Mouse (Mus musculus) naive thymus-derived CD4-positive, alpha-beta T cell, adult 2 months (primary cell): ENCODE measurements around the gene Dusp10.

ENCODE experiments used
- DNase-seq: peaks from one replicate; pipeline ENCODE4 v3.0.0-alpha.2; 2011; ENCODE audit warnings: low read depth

Dusp10 gene

GRCm38 (mm10) chr1:184013106-184013505 is at the start of gene Dusp10:
Gene Dusp10, plus strand, starts transcription at chr1:184013302.
- peak; percentile 69 for DNase-seq

DNA sequence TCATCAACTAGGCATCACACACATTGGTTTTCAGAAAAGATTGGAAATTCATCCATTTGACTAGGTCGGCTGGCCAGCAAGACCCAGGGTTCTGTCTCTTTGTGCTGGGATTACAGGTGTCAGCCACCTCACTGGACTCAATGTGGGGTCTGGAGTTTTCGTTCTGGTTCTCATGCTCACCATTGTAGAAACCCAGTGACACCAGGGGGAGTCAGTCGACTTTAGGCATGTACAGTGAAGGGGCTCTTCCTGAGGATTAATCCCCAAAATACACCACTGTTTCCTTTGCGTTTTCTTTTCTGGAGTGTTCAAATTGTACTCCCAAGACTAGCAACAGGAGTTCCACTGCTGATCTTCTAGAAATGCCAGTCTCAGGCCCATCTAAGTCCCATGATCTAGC is 47.8 kb upstream of the Dusp10 start:
- no peak for DNase-seq

GRCm38 (mm10) chr1:183969265-183969664 is 43.8 kb upstream of the Dusp10 start:
- DNase-seq, result no peak

GRCm38 (mm10) chr1:183979814-183980243 is 33.3 kb upstream of the Dusp10 start:
- DNase-seq, result peak; percentile 51

DNA sequence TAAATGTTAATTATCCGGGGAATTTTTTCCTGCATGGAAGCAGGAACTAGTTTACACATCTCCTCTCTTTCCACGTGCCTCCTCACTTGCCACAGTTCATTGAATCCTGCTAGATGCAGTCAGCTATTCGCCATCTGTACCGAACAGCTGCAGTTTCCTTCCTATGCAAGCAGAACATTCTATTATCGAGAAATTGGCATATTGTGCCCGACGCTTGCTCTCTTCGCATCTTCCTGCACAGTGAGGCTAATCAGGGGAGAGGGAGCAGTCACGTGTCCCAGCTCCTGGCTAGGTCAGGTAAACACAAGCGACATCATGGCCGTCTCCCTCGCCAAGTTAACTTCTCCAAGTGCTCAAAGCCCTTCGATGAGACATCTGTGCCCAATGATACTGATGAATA is 31.0 kb upstream of the Dusp10 start:
- DNase-seq, result peak; percentile 50

GRCm38 (mm10) chr1:183987711-183988245 is 25.3 kb upstream of the Dusp10 start:
- DNase-seq, result peak; percentile 94

- no peak for DNase-seq
Observed at GRCm38 (mm10) chr1:183991921-183992320, 21.2 kb upstream of the Dusp10 start.

GRCm38 (mm10) chr1:183997207-183997606 is 15.9 kb upstream of the Dusp10 start:
- DNase-seq, result no peak

- DNase-seq, result no peak
Observed at GRCm38 (mm10) chr1:184002470-184002869, 10.6 kb upstream of the Dusp10 start.

- no peak for DNase-seq
Observed at GRCm38 (mm10) chr1:184004311-184004710, 8.8 kb upstream of the Dusp10 start.

DNA sequence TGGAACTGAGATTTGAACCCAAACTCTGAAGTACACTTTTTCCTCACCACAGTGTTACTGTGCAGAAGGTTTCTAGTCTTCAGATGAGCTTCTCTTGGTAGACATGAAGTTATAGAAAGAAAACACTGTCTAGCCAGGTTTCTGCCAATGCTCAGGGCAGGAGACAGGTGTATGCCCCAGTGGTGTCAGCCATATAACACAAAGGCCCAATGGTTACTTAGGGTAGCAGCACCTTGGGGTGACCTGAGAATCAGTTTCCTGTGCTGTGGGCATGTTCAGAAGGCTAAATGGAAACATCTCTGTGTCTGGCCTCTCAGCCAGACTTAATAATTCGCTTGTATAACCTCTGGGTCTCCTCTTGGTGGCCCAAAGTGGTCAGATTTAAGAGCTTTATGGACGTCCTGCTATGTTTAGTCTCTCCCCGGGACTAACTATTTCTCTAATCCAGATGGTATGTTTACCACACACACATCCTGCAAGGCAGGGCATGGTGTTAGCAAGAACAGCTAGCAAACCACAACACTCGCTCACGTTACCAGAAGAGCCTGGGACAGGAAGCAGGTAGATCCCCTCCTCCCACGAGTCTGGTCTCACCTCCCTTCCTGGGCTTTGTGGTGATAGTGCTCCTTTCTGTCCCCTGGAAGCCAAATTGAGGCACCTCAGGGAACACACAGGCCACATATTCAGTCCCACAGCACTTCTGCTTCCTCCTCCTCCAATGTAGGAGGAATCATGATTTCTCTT is 7.6 kb upstream of the Dusp10 start:
- peak; percentile 91 for DNase-seq

DNA sequence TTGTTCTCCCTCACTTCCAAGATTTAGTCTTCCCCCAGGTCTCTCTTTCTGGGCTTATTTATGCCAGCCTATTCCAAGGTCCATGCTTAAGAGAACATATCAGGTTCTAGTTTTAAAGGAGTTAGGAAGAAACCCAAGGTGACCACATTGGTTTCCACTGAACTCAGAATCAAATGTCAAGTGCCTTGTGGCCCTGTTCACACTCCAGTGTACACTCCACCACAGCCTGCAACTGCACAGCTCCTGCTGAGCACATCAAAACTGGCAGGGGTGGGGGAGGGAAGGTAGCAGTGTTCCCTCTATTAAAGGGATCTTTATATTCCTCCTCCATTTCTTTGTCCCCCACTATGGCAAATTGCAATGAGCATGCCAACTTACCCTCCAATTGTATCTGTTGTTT is 7.0 kb upstream of the Dusp10 start:
- DNase-seq, result no peak

DNA sequence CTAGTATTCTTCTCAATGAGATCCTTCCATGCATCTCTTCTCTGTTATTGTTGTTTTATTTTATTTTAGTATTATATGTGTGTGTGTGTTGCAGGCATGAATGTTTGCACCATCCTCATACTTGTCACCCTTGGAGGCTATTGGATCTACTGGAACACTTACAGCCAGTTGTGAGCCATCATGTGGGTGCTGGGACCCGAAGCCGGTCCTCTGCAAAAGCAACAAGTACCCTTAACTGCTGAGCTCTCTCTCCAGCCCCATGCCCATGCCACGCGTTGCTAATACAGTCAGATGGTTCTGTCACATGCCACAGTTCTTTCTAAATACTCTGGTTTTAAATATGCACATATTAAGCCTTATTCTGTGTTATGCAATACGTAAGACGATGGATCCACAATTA is 1.8 kb upstream of the Dusp10 start:
- DNase-seq, result no peak

DNA sequence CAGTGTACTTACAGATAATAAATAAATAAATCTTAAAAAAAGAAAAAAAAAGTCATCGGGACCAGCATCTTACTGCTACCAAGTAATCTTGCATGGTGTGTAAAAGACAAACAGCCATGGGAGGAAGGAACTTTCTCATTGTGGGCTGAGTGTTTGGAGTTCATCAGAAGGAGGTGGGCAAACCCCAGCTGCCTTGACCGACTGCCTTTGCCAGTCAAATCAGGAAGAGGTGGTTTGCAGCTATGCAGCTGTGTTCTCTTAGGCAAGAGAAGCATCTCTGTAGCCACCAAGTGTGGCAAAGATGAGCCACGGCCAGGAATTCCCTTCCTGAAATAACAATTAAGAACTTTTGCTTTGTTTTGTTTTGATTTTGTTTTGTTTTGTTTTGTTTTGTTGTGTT is 989 bp downstream of the Dusp10 start:
- no peak for DNase-seq

DNA sequence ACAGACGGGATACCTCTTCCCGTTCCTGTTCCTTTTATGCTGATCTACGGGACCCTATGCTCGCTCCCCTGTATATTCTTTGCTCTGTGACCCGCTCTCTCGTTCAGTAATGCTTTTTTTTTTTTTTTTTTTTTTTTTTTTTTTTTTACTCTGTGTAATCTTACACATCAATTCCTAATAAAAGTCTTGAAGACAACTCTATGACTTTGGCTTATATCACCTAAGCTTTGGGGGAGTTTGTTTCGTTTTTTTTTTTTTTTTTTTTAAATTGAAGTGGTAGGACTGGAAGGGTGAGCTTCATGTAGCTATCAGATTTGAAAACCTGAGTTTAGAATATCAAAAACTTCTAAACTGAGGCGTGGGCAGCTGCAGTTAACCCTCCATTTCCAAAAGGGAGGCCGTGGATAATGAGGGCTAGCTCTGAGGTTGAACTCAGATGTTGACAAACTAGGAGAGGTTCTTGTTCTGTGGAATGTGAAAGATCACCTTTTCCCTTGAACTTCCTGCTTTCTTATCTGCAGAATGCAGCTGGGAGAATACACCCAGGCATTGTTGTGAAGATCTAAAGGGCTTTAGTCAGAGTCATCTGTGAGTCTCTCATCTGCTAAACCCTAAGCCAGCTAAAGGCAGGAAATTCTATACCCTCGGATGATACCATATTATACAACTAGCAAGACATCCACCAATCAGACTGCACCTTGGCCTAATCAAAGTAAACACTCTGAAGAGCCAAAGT is 3.1 kb downstream of the Dusp10 start:
- DNase-seq, result peak; percentile 68

- no peak for DNase-seq
Observed at GRCm38 (mm10) chr1:184017606-184018005, 4.5 kb downstream of the Dusp10 start.

DNA sequence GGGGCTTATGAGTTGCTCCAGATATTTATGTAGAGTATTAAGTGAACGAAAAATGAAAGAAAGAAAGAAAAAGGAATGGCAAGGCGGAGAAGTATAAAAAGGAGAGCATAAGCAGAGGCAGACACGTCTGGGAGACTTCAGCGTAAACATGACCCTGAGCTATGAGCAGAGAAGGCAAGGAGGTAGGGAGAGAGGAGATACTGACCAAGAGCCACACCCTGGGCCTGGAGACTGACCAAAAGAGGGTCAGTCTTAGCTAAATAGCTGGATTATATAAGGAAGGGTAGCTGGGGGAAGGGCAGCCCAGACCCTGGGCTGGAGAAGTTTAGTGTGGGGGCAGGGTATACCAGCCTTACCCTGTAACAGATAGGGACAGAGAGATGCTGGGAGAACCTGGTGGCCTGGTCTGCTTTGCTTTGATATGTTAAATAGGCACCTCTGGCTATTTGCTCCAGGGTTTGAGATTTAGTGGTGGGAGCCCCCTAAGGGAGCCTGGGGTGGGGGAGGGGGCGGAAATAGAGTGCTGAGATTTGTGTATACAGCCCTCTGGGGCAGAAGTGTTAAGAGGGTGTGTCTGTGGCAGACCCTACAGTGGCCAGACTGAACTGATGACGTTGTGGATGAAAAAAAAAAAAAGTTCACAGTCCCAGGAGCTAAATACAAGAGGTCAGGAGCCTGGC is 6.1 kb downstream of the Dusp10 start:
- no peak for DNase-seq

DNA sequence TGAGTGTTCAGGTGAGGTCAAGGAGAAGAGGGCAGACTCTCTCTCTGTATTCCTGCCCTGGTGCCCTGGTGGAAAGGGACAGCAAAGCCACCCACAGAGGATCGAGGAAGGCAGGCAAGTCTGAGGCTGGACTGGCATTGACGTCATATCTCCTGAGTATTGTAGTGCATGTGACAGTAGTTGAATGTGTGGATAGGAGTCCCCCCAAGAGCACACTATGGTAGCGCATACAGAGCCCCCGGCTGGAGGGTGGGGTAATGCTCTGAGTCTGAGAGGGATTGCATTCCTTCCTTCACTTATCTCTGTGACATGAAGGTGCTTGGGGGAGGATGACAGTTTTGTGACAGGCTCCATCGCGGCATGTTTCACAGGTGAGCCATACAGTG is 6.6 kb downstream of the Dusp10 start:
- DNase-seq, result no peak

GRCm38 (mm10) chr1:184023971-184024370 is 10.9 kb downstream of the Dusp10 start:
- no peak for DNase-seq

DNA sequence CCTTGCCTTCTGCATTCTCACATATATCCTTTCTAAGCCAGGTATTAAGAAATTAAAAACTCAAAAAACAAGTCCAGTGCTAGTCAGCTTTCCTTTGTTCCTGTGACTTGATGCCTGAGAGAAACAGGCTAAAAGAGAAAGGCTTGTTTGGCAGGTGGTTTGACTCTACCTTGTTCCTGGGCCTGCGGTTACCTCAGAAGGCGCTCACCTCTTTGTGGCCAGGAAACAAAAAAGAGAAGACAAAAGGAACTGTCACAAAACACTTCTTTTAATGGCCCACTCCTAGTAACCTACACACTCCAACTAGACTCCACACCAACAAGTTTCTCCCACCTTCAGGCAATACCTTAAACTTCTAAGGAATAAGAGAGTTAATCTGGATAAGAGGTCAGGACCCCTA is 11.5 kb downstream of the Dusp10 start:
- peak; percentile 83 for DNase-seq

DNA sequence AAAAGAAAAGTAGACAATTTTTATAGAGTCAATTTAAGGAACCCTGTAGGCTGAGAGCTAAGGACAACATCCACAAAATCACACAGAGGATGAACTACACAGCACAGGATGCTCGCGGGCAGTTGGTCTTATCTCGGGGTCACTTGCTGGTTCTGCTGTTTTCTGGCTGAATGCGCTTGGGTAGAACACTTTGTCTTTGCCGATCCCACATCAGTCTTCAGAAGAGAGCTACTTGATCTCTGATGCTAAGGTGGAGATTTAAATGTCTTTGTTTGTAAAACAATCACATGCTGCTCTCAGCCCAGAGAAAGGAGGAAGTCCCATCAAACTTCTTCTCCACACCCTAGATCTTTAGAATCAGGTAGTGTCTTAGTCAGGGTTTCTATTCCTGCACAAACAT is 12.0 kb downstream of the Dusp10 start:
- peak; percentile 77 for DNase-seq

DNA sequence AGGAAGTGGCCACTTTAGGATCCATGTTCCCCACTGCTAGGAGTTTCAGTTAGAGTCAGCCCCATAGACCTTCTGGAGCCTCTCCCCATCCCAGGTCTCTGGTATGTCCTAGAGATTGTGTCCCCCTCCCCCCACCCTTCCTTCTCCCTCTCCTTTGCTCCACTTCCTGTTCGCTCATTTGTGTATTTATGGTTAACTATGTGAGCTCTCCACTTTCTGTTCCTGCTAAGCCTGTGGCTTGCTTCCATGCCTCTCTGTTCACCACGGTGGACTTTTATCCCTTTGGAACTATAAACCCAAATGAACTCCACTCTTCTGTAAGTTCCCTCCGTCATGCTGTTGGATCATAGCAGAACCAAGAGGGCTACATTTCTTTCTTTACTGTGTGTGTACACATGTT is 13.9 kb downstream of the Dusp10 start:
- no peak for DNase-seq
